Mouse (Mus musculus): ENCODE data around the gene Hbs1l.
"Not testable (repeated sequence)": the region's sequence is repeated elsewhere in the genome, so short reads cannot be mapped to it uniquely, and the experiment has no call there.

The Hbs1l gene

GRCm38 (mm10) chr10:21365897-21366296, 70.1 kb downstream of the Hbs1l start:
- no peak for DNase-seq

- no peak for DNase-seq
These were observed 70.7 kb downstream of the Hbs1l start for GRCm38 (mm10) chr10:21366471-21366870.

DNA sequence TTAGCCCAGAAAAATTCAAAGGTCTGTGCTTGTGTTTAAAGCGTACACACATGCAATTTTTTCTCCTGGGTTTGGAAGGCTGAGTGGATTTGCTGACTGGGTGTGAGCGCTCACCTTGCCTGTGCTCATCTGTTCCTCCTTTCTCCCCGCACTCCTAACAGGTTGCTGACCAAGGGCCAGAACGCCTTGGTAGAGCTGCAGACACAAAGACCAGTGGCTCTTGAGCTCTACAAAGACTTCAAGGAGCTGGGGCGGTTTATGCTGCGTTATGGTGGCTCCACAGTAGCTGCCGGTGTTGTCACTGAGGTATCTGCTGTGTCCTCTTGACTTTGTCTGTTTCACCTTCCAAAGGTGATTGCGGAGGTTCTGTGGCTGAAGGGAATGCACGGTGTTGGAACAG, 71.7 kb downstream of the Hbs1l start:
- DNase-seq, result no peak

DNA sequence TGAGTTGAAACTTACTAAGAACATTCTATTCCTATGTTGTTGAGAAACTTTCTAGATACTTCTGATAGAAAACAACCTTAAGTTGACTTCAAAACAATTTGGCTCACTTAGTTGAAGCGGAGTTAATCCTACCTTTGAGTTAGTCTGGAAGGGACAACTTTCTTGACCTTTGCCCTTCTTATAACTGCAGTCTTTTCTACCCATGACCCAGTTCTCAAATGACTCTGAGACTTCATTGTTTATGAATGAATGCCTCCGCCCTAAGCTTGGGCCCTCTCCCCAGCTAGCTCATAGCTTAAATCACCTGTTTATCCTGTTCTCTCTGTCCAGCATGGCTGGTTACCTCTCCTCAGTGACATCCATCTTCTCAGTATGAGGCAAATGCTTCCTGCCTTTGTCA, 73.8 kb downstream of the Hbs1l start:
- DNase-seq, result no peak

DNA sequence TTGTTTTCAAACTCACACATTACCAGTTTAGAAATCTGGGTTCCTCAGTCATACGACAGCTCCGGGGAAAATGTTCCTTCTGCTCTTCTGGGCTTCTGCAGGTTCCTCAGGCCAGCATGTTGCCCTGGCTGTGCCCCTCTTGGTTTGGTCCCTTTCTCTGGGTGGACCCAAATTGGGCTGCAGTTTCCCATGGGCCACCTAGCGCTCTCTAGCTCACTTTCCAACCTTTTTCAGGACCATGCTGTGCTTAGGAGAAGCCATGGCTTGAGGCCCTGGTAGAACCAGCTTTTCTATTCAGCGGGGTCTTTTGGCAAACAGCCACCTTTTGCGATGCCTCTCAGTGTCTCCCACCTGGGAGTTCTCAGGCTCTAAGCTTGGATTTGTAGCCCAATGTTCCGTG, 76.5 kb downstream of the Hbs1l start:
- DNase-seq, result no peak

DNA sequence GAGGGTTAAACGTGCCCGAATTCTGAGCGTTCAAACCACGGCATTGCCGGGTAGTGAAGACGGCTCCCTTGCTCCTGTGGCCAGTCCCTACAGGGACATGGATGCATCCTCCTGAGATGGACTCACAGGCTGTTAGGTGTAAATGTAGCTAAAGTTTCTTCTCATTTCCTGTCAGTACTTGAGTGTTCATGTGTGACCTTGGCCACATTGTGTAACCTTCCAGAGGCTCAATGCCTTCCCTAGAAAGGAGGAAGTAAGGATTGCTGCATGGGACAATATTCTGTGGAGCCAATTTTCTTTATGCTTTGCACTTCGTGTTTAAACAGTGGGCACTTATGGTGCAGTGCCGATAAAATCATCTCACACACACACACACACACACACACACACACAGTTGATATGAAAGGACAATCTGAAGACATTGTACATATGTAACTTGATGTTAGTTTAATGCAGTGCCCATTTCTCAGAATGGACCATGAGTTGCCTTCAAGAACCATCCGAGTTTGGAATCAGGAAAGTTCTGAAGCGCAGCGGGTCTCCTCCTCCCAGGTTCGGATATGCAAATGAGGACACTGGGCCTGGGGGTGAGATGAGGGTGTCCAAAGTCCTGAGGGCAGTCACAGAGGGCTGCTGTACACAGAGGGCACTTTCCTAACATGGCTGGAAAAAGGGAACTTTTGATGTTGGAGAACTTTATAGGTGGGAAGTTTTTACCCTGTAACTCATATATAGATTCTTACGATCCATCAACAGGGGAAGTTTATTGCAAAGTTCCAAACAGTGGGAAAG, 81.1 kb downstream of the Hbs1l start, which contains the start of gene Aldh8a1:
Gene Aldh8a1 (plus strand): TSS at position 610 of the 792 bp plus-strand sequence.
- DNase-seq, result no peak

DNA sequence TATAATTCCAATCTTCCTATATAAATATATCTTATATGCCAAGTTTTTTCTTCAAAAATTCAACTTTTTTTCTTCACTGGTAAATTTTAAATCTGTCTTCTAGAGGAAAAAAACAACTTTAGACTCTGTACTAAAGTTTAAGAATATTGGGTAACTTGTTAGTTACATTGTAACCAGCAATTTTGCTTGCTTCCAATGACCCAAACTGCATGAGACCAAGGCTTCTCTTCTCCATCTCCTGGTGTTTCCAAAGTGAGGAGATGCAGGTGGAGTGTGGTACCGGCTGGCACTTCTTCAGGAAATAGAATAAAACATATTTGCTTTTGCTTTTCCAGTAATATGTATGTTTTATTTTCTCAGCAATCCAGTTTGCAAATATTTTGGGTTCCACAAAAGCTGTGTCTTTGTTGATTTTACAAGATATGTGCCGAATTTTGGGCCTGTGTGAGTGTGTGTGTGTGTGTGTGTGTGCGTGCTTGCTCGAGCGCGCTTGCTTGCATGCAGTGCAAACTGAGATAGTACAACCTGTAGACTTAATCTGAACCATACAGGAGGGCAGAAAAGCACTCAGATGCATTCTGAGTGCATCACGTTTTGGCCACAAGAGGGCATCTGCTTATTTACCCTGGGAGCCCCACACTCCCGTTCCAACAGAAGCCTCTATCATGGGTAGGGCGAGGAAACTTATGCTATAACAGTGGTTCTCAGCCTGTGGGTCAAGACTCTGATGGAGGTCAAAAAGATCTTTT, 82.6 kb downstream of the Hbs1l start:
- no peak for DNase-seq

DNA sequence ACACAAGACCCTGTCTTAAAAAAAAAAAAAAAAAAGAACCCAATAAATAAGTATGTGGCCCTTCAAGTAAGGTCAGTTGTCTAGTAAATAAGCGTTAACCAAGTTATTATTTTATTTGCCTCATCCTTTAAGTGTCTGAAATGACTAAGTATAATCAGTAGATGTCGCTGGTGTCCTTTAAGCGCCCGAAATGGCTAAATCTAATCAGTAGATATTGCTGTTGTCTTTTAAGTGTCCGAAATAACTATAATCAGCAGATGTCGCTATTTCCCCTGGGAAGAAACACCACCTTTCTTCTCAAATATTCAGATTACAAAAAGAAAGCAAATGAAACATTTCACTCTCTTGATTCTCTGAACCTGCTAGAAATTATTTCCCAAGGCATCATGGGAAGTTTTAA, 87.1 kb downstream of the Hbs1l start:
- DNase-seq, result peak; percentile 49

DNA sequence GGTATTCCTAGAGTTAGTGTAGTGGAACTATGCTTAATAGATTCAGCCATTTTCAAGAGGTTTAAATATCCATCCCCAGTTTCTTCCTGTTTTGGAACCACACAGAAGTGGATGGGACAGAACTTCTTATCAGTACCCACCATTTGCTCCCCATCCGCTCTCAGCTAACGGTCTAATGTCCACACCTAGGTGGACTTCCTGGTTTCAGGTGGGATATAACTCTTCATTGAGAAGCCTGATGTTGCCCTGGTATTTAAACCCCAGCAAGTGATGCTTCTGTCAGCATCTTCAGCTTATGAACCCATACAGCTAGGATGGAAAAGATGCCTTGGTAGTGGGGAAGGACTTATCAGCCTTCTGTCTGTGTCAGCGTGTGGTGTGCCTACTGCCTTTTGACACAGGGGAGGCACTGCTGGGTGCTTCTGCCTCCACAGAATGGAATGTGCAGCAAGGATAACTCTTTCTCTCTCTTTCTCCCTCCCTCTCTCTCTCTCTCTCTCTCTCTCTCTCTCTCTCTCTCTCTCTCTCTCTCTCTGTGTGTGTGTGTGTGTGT, 89.4 kb downstream of the Hbs1l start:
- DNase-seq, result no peak

GRCm38 (mm10) chr10:21389075-21389474, 93.3 kb downstream of the Hbs1l start:
- no peak for DNase-seq

GRCm38 (mm10) chr10:21390440-21390839, 94.7 kb downstream of the Hbs1l start:
- DNase-seq, result no peak

- DNase-seq, result no peak
These were observed 95.5 kb downstream of the Hbs1l start for GRCm38 (mm10) chr10:21391286-21391685.

DNA sequence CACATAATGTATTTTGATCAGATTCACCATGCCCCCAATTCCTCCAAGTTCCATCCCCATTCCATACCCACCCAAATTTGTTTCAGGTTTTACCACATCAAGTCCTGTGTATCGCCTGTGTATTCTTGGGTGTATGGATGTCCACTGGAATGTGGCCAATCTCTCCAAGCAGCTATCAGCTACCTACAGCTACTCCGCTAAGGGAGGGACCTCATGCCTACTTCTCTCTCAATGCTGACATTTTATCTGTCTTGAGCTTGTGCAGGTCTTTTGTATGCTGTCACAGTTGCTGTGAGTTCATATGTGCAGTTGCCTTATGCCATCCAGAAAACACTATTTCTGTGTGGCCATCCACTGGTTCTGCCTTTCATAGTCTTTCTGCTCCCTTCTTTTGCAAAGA, 97.6 kb downstream of the Hbs1l start:
- no peak for DNase-seq

GRCm38 (mm10) chr10:21395426-21396139, 99.8 kb downstream of the Hbs1l start:
- DNase-seq, result no peak

- not testable (repeated sequence) for DNase-seq
These were observed 103.2 kb downstream of the Hbs1l start for GRCm38 (mm10) chr10:21398873-21399425.

DNA sequence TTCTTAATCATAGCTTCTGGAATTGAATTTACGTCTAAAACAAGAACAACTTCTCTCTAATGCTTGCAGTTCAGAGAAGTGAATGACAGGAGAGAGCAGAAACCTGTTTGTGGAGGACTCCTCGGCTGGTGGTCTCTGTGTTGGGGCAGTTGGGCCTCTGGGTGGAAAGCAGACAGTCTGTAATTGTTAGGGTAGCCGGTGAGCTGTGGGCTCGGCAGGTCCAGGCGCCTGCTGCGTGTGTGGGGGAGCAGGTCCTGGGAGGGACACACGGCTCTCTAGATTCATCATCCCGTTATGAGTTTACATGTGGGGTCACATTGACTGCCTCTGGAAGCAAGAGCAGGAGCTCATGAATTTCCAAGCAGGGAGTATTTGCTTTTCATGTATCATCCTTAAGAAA, 103.8 kb downstream of the Hbs1l start:
- DNase-seq, result no peak

GRCm38 (mm10) chr10:21400031-21400430, 104.3 kb downstream of the Hbs1l start:
- DNase-seq, result no peak

GRCm38 (mm10) chr10:21400453-21400852, 104.7 kb downstream of the Hbs1l start:
- DNase-seq, result no peak

DNA sequence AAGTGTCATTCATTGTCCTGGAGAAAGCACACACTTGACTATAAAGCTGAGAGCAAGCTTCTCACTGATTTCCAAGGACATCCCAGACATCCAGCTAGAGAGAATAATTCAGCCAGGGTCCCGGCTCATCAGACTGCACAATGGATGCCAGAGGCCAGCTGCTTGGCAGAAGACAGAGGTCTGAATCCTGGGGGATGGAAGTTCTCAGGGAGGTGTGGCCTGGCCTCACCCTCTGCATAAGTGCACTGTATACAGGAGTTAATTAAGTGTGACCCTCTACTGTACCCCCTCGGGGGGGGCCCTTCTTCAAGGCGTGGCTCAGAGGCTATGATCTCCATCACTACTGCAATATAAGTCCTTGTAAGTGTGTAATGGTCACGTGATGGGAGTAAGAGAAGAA, 105.5 kb downstream of the Hbs1l start:
- DNase-seq, result no peak

DNA sequence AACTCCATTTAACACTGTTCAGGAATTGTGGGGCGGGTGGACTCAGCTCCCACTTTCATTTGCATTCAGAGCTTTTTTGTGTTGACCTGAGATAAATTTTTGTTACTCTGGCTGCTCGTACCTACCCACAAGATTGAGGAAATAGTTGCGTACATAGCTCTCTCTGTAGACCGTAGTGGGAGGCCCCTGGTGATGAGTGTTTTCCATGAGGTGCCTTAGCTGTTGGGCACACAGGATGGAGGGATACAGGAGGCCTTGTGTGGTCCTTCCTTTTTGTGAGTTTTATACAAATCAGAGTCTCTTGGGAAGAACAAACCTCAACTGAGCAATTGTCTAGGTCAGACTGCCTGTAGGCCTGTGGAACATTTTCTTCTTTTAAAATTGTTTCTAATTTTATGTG, 109.0 kb downstream of the Hbs1l start:
- DNase-seq, result no peak

DNA sequence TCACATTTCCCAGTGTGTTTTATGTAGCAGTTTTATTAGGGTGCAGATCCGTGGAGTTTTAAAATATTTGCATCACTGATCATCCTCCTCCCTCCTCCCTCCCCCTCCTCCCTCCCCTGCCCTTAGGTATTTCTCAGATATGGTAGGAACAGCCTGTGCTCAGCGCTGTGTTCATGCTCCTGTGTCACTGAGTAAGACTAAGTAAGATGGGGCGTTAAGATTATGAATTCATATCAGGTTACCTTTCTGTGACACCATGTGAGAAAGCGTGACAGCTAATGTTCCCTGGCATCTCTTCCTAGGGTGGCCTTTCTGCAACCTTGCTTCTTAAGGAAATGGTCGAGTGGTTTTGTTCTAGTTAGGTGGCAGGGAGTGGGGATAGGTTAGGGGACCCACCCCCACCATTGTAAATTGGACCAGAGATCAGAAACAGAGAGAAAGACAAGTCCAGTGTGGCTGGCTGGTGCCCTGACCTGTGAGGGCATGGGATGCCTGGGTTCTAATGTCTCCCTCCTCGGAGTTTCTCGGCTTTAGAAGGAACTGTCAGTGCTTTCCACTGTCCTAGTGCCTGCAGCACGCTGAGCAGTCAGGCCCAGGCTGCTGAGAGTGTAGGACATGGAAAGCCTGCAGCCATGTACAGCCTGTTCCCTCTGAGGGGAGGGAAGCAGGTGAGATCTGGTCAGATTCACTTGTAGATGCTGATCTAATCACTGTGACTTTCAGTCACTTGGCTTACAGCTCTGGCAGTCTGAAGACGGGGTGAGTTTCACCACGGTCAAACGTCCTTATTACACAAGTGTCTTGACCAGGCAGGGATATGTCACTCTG, 110.1 kb downstream of the Hbs1l start:
- DNase-seq, result no peak

- DNase-seq, result no peak
These were observed 114.9 kb downstream of the Hbs1l start for GRCm38 (mm10) chr10:21410711-21411110.
